Mouse (Mus musculus) limb, embryonic 10.5 days (tissue): ENCODE measurements around the gene Rnf151. TPM values are rescaled to one million over a fixed set of nuclear protein-coding genes. Genes with fewer than 3 reads are reported as not detected.
A peak's percentile ranks its signal among the peaks of the same experiment; 100 is the strongest.

Source experiments
- DNase-seq: peaks from one replicate; pipeline ENCODE4 v3.0.0-alpha.2; 2017; ENCODE audit warnings: low spot score
- H3K27ac ChIP-seq: fragments of 300-500 bp; sonication (generic); 2 replicates; pipeline ENCODE4 v1.5.1; 2016; ENCODE audit warnings: mild to moderate bottlenecking
- H3K27me3 ChIP-seq: fragments of 300-500 bp; sonication (generic); 2 replicates; pipeline ENCODE4 v1.6.1; 2016; ENCODE audit warnings: low read depth, mild to moderate bottlenecking; ENCODE audit not compliant: poor library complexity, severe bottlenecking
- H3K36me3 ChIP-seq: fragments of 300-500 bp; sonication (generic); 2 replicates; pipeline ENCODE4 v1.6.1; 2016; ENCODE audit warnings: mild to moderate bottlenecking, moderate library complexity
- H3K4me1 ChIP-seq: fragments of 300-500 bp; sonication (generic); 2 replicates; pipeline ENCODE4 v1.6.1; 2016
- H3K4me3 ChIP-seq: fragments of 300-500 bp; sonication (generic); 2 replicates; pipeline ENCODE4 v1.5.1; 2016; ENCODE audit warnings: mild to moderate bottlenecking, moderate library complexity
- H3K9me3 ChIP-seq: fragments of 300-500 bp; sonication (generic); replicated peaks from 2 replicates; pipeline ENCODE4 v1.6.1; 2016; ENCODE audit warnings: mild to moderate bottlenecking
- WGBS: fragments of 180-500 bp; shearing (Covaris S2); methylation state at CpG from one replicate; pipeline ENCODE4 v1.1.7; 2016; 5-methylcytosine and 5-hydroxymethylcytosine counted together
- polyA plus RNA-seq: library from polyadenylated mRNA; unstranded; fragments of >200 nt; fragmentation: Nextera tagmentation; extraction: Ambion mirVana; gene quantifications from 2 replicates; pipeline ENCODE4 v1.2.1, GENCODE M21; 2016

Gene Rnf151
- polyA plus RNA-seq, 1 experiment from 2014 or later: 0.38 TPM

- no peak for DNase-seq
- no peaks in the 10 kb centered on the region for H3K27me3 ChIP-seq
- no peak overlapping the region for H3K4me3 ChIP-seq
- no peak overlapping the region for H3K27ac ChIP-seq
- 87% methylated on average over 8 of the region's 8 CpGs for WGBS
- H3K9me3 ChIP-seq: no peaks in the 10 kb centered on the region
- H3K36me3 ChIP-seq: peaks cover 30% of the 10 kb centered on the region
- H3K4me1 ChIP-seq: peaks cover 24% of the 10 kb centered on the region
These were observed 24.4 kb upstream of the Rnf151 start for GRCm38 (mm10) chr17:24742307-24742706.

GRCm38 (mm10) chr17:24739926-24740325 lies 22.1 kb upstream of the Rnf151 start:
- Histone ChIP-seq H3K27me3 (no peaks in the 10 kb centered on the region), H3K4me1 (peaks cover 21% of the 10 kb centered on the region), H3K36me3 (peaks cover 30% of the 10 kb centered on the region), H3K27ac (no peak overlapping the region), H3K9me3 (no peaks in the 10 kb centered on the region), H3K4me3 (no peak overlapping the region)
- WGBS: 81% methylated on average over 8 of the region's 8 CpGs
- DNase-seq: no peak

GRCm38 (mm10) chr17:24738238-24738637 lies 20.4 kb upstream of the Rnf151 start:
- H3K27me3 ChIP-seq: no peaks in the 10 kb centered on the region
- no peak for DNase-seq
- H3K36me3 ChIP-seq: peaks cover 30% of the 10 kb centered on the region
- peaks cover 16% of the 10 kb centered on the region for H3K4me1 ChIP-seq
- no peak overlapping the region for H3K27ac ChIP-seq
- H3K4me3 ChIP-seq: no peak overlapping the region
- WGBS: 91% methylated on average over 4 of the region's 4 CpGs
- H3K9me3 ChIP-seq: no peaks in the 10 kb centered on the region

GRCm38 (mm10) chr17:24737135-24737810 lies 19.4 kb upstream of the Rnf151 start:
- peak overlapping the region; percentile 73 for H3K4me3 ChIP-seq
- H3K36me3 ChIP-seq: peaks cover 25% of the 10 kb centered on the region
- 31% methylated on average over 8 of the region's 8 CpGs for WGBS
- peak overlapping the region; percentile 77; the same call in 1 of the 2 replicates for H3K27ac ChIP-seq
- H3K4me1 ChIP-seq: peaks cover 16% of the 10 kb centered on the region
- no peak for DNase-seq
- no peaks in the 10 kb centered on the region for H3K9me3 ChIP-seq
- no peaks in the 10 kb centered on the region for H3K27me3 ChIP-seq

- peak within 1 kb of the TSS; percentile 77 for H3K27ac ChIP-seq
- 2% methylated on average over 29 of the region's 29 CpGs for WGBS
- peaks cover 16% of the 10 kb centered on the region for H3K4me1 ChIP-seq
- no peaks in the 10 kb centered on the region for H3K27me3 ChIP-seq
- peak within 1 kb of the TSS; percentile 73 for H3K4me3 ChIP-seq
- H3K9me3 ChIP-seq: no peaks in the 10 kb centered on the region
- DNase-seq: peak; percentile 91
- peaks cover 17% of the 10 kb centered on the region for H3K36me3 ChIP-seq
These were observed 18.6 kb upstream of the Rnf151 start, which contains the start of gene Msrb1 for GRCm38 (mm10) chr17:24736330-24737051. Msrb1 (plus strand) TSS chr17:24736642.

- Histone ChIP-seq H3K4me3 (no peak overlapping the region; the same call in 1 of the 2 replicates), H3K27ac (0 out of 2 replicates have a peak overlapping the region, but pooled peaks have one; percentile 77)
- WGBS: 88% methylated on average over 7 of the region's 7 CpGs
These were observed 17.6 kb upstream of the Rnf151 start for GRCm38 (mm10) chr17:24735446-24735845.

GRCm38 (mm10) chr17:24734513-24734912 lies 16.6 kb upstream of the Rnf151 start:
- Histone ChIP-seq H3K27ac (no peak overlapping the region), H3K4me1 (peaks cover 16% of the 10 kb centered on the region), H3K27me3 (no peaks in the 10 kb centered on the region), H3K36me3 (0 out of 2 replicates have a peak, but pooled peaks cover under 1% of the 10 kb centered on the region), H3K4me3 (no peak overlapping the region), H3K9me3 (no peaks in the 10 kb centered on the region)
- DNase-seq: no peak
- WGBS: 94% methylated on average over 1 of the region's 1 CpGs

More at GRCm38 (mm10) chr17:24735446-24735845, 17.6 kb upstream of the Rnf151 start:
- peaks cover 9% of the 10 kb centered on the region for H3K36me3 ChIP-seq
- no peaks in the 10 kb centered on the region for H3K27me3 ChIP-seq
- no peaks in the 10 kb centered on the region for H3K9me3 ChIP-seq
- no peak for DNase-seq
- peaks cover 16% of the 10 kb centered on the region for H3K4me1 ChIP-seq

- Histone ChIP-seq H3K4me1 (peaks cover 16% of the 10 kb centered on the region), H3K9me3 (no peaks in the 10 kb centered on the region), H3K27ac (no peak overlapping the region), H3K27me3 (no peaks in the 10 kb centered on the region), H3K36me3 (no peaks in the 10 kb centered on the region), H3K4me3 (no peak overlapping the region)
- DNase-seq: no peak
- WGBS: 89% methylated on average over 21 of the region's 21 CpGs
These were observed 15.7 kb upstream of the Rnf151 start for GRCm38 (mm10) chr17:24733434-24734050.

- Histone ChIP-seq H3K9me3 (no peaks in the 10 kb centered on the region), H3K4me3 (no peak overlapping the region), H3K27ac (no peak overlapping the region), H3K4me1 (peaks cover 19% of the 10 kb centered on the region), H3K27me3 (no peaks in the 10 kb centered on the region), H3K36me3 (no peaks in the 10 kb centered on the region)
- WGBS: 83% methylated on average over 12 of the region's 12 CpGs
- no peak for DNase-seq
These were observed 14.5 kb upstream of the Rnf151 start for GRCm38 (mm10) chr17:24732233-24732935.

- peaks cover 6% of the 10 kb centered on the region; the same call in 1 of the 2 replicates for H3K4me1 ChIP-seq
- DNase-seq: no peak
- H3K27ac ChIP-seq: no peak overlapping the region
- no peaks in the 10 kb centered on the region for H3K36me3 ChIP-seq
- no peak overlapping the region for H3K4me3 ChIP-seq
- WGBS: 84% methylated on average over 14 of the region's 14 CpGs
- H3K27me3 ChIP-seq: no peaks in the 10 kb centered on the region
- no peaks in the 10 kb centered on the region for H3K9me3 ChIP-seq
These were observed 12.9 kb upstream of the Rnf151 start for GRCm38 (mm10) chr17:24730787-24731186.

- Histone ChIP-seq H3K27me3 (no peaks in the 10 kb centered on the region), H3K4me1 (peaks cover 4% of the 10 kb centered on the region; the same call in 1 of the 2 replicates), H3K36me3 (no peaks in the 10 kb centered on the region), H3K4me3 (no peak overlapping the region), H3K9me3 (no peaks in the 10 kb centered on the region), H3K27ac (no peak overlapping the region)
- 91% methylated on average over 6 of the region's 6 CpGs for WGBS
- no peak for DNase-seq
These were observed 11.2 kb upstream of the Rnf151 start for GRCm38 (mm10) chr17:24729067-24729466.

- H3K4me1 ChIP-seq: peaks cover 11% of the 10 kb centered on the region
- no peak overlapping the region for H3K4me3 ChIP-seq
- no peaks in the 10 kb centered on the region for H3K27me3 ChIP-seq
- 76% methylated on average over 17 of the region's 17 CpGs for WGBS
- DNase-seq: no peak
- H3K27ac ChIP-seq: no peak overlapping the region
- H3K9me3 ChIP-seq: no peaks in the 10 kb centered on the region
- no peaks in the 10 kb centered on the region for H3K36me3 ChIP-seq
These were observed 10.3 kb upstream of the Rnf151 start for GRCm38 (mm10) chr17:24728184-24728583.
